Mouse (Mus musculus): Measurements from ENCODE around the gene Pdk1.

DNA sequence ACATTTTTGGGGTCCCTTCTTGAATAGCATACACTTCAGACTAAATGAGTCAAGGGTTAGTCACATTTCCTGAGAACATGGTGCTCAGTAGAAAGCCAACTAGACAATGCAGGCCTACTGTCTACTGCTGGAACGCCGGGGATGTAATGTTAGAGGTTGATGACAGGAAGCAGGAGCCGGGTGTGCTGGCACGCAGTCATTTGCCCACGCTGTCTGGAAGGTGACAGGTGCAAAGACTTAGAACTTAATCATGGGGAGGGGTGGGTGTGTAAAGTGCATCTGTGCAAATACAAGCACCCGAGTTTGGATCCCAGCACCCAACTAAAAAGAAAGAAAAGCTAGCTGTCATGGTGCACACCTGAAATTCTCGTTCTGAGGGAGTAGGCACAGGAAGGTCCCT is 32.1 kb downstream of the Pdk1 start:
- no peak for TF ChIP-seq CTCF (IDR thresholded peaks at IDR 0.05; ENCODE audit: low read depth)
- no peak for TF ChIP-seq EP300 (IDR thresholded peaks at IDR 0.05; ENCODE audit: low read depth)

Data from liver, embryonic 14.5 days (tissue).